Mouse (Mus musculus) liver, adult 2 months (tissue): Measurements from ENCODE around the gene Creb3l4.

ENCODE experiments used
- CTCF ChIP-seq: fragments of 200-500 bp; IDR thresholded peaks from 2 replicates; pipeline ENCODE4 v1.5.1; 2011; ENCODE audit warnings: low read depth, low read length, control low read depth
- POLR2A ChIP-seq: fragments of 200-500 bp; IDR thresholded peaks from 2 replicates; pipeline ENCODE4 v1.6.1; 2011; ENCODE audit warnings: low read length, control low read depth; ENCODE audit not compliant: insufficient read depth; ENCODE audit errors: extremely low read depth

DNA sequence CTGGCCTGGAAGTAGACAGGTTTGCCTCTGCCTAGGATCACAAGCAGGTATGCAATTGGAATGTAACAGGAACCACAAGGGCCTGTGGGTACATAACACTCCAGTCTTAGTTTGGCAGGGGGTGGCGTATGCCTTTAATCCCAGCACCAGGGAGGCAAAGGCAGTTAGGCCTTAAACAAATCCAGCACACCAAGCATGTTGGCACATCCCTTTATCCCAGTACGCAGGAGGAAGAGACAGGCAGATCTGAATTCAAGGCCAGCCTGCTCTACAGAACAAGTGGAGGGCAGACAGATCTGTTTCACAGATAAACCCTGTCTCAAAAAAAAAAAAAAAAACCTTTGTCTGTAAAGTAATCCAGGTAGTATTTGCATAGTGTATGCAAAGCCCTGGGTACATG is 34.6 kb downstream of the Creb3l4 start:
- TF ChIP-seq POLR2A (no peak), CTCF (no peak)
